Mouse (Mus musculus) ovary, postnatal 36 days (tissue): ENCODE results near the gene Trem3.

ENCODE experiments used
- DNase-seq: peaks from one replicate; pipeline ENCODE4 v3.0.0; 2022; ENCODE audit warnings: low spot score, mixed read lengths

Trem3 gene

DNA sequence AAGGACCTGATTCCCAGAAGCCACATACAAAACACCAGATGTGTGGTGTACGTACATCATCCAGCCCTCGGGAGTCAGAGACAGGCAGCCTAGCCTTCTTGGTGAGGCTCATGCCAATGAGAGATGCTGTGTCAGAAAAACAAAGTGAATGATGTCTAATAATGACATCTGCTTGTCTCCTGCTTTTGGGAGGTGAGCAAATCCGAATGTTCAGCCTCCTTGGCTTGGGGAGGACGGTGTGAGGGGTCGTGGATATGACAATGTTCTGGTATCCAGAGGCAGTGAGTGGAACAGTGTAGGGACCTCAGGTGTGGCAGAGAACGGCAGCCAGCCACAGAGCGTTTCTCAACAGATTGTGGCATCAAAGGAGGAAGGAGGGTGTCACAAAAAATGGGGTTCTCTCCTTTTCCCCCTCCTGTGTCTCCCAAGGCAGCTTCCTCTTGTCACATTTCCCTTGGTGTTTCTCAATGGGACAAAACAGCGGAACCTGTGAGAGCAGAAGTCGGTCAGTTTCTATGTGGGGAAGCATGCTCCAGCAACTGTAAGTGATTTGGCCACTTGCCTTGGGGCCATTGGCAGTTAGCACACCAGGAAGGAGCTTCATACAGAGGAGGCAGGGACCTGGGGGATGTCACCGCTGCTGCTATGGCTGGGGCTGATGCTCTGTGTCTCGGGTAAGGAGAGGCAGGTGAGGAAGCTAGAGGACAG is at the start of gene Trem3:
Trem3 (plus strand) TSS at position 557 of the 708 bp plus-strand sequence.
- DNase-seq, result no peak

- no peak for DNase-seq
These were observed 44.5 kb upstream of the Trem3 start for GRCm38 (mm10) chr17:48203086-48203485.

DNA sequence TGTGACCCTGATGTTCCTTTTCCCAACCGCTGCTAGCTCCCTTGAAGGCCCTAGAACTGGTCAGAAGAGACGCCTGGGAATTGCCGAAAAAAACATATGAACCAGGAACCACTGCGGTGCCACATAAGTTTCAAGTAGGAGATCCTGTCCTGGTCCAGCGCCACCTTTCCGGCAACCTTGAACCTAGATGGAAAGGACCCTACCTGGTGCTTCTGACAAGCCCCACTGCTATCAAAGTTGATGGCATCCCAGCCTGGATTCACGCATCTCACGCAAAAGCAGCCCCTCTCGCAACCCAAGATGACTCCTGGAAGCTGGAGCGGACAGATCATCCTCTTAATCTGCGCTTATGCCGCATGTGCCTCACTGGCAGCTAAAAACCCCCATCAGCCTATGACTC is 35.0 kb upstream of the Trem3 start:
- no peak for DNase-seq

- no peak for DNase-seq
These were observed 34.1 kb upstream of the Trem3 start for GRCm38 (mm10) chr17:48213511-48213910.

GRCm38 (mm10) chr17:48215429-48215828 is 32.1 kb upstream of the Trem3 start:
- DNase-seq, result no peak

DNA sequence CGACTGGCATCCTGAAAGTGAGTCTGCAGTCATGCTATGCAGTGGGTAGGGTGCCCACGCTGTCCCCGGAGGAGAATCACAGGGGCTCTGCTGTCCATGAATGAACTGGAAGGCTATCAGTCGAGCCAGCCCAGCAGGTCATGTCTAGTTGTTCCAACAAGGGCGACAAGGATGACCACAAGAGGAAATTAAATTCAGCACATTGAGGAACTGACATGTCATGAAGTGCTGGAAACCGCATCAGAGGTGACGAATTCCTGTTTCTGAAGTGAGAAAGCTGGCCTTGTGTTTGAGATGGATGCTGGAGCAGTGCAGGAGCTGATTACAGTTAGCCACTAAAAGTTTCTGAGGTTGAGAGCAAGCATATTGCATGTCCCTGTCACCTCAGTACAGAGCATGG is 16.9 kb upstream of the Trem3 start:
- DNase-seq, result no peak

DNA sequence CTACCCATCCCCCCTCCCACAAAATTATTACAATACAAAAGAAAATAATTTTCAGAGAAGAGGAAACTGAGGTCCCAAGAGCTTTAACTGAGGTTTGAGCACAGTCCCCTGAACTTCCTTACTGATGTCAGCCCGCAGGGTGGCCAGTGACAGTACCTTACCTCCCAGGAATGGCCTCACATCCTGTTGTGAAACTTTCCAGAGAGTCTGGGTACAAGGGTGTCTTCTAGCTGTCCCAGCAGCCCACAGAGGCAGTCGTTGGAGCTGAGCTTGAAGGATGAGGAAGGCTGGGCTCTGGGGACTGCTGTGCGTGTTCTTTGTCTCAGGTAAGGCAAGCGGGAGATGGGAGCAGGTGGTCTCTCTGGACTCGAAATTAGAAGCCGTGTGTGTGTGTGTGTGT is 15.1 kb upstream of the Trem3 start, which contains the start of gene Trem1:
Trem1 (plus strand) TSS at position 251 of the 400 bp plus-strand sequence.
- no peak for DNase-seq

DNA sequence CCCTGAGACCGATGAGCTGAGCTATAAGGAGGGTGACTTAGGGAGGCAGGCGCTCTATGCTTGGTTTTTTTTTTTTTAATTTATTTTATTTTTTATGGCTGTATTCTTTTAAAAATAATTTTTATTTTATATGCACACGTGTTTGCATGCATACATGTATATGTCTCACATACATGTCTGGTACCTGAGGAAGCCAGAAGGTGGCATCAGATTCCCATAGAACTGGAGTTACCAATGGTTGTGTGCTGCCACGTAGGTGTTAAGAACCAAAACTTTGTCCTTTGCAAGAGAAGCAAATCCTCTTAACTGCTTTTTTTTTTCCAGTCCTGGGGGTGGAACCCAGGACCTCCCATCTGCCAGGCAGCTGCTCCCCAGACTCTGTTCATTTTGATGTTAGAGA is 13.8 kb upstream of the Trem3 start:
- DNase-seq, result no peak

GRCm38 (mm10) chr17:48234550-48234949 is 13.0 kb upstream of the Trem3 start:
- no peak for DNase-seq

DNA sequence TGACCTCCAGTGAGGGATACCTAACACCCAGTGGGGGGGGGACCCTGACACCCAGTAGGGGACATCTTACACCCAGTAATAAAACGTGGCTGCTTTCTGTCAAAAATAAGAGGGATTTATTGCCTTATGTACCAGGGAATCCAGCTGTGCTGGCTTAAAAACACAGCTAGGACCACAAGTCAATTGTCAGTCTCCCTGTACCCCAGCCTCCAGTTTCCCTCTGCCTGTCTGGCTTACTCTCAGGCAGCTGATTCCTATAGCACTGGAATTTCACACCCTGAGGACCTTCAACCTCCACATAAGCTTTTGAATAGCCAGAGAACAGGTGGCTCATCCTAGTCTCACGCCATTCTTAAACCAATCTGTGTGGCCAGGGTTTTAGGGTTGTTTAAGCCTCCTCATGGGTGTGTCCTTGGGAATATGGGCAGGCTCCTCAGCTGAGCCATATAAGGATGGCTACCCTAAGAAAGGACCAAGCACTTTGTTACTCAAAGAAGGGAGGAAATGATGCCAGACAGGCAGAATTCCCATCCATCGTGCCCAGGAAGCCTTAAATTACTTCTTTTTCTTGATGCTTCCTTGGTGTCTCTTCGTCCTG is 11.7 kb upstream of the Trem3 start:
- no peak for DNase-seq

DNA sequence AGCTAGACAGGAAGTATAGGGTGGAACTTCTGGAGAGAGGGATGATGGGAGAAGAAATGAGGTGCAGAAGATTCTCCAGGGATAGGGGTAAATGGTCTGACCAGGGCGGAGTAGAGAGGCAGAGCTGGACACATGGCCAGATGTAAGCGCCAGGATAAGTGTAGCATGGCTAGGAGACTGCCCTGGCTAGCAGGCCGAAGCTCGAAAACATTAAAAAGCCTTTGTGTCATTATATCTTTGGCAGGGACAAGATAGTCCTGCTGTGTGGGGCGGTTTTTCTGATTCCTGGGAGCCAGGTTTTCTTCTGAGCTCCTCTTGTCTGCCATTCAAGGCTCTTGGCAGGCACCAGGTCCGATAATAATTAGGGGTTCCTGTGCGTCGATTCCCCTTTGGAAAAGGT is 10.0 kb upstream of the Trem3 start:
- DNase-seq, result no peak

- no peak for DNase-seq
These were observed 1.5 kb downstream of the Trem3 start for GRCm38 (mm10) chr17:48249039-48249438.

- DNase-seq, result no peak
These were observed 1.9 kb downstream of the Trem3 start for GRCm38 (mm10) chr17:48249501-48249900.

DNA sequence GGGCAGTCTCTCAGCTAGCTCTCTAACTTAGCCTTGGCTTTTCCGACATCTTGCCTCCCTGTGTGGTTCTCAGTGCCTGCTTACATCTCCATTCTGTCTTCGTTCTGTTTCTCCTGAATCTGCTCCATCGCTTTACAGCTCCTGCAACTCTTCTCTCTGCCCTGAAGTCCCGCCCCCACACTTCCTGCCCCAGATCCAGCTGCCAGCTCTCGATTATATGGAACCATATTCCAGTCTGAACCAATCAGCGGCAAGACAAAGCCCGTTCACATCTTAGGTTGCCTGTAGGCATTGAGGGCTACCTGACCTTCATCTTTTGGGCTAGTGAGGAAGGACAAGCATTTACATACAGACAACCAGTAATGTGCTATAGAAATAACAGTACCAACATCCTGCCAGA is 3.1 kb downstream of the Trem3 start:
- DNase-seq, result no peak

DNA sequence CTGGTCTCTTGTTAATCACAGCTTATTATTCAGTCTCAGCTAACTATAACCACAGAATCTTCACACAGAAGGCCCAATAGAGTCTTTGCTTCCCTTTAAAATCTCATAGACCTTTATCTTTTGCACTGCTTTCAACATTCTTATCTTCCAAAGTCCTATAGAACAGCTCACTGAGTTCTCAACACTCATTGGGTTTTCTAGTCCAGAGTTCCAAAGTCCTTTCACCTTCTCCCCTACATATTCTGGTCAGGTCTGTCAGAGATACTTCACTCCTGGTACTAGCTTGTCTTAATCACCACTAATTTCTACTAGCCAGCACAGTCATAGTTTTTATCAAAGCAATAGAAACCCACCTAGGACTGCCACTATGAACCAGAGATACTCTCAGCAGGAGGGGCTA is 9.0 kb downstream of the Trem3 start:
- DNase-seq, result no peak

GRCm38 (mm10) chr17:48261868-48262267 is 14.3 kb downstream of the Trem3 start:
- no peak for DNase-seq

DNA sequence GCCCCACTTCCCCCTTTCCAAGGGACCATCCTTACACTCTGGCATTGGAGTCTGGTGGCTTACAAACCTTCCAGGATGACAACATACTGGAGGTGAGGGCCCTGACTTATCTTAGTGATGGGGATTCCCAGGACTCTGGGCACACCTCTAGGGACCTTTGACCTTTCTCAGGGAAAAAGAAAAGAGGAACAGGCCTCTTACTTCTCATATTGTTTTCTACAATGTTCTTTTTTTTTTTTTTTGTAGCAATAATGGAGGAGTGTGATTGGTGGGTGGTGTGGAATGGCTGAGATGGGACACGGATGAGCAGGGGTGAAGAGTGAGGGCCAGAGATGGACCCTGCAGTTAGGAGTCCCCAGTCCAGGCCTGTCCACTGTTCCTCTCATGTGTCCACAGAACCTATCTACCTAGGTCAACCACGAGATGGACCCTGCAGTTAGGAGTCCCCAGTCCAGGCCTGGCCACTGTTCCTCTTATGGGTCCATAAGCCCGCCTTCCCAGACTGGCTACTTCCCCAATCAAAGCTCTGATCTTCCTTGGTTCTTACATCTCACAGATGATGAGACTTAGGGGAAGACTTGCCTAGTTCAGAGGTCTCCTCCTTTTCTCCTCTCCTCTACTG is 16.3 kb downstream of the Trem3 start, which contains the start of gene Treml4:
Treml4 (plus strand) TSS at position 555 of the 622 bp plus-strand sequence.
- DNase-seq, result no peak

- DNase-seq, result no peak
These were observed 17.1 kb downstream of the Trem3 start for GRCm38 (mm10) chr17:48264662-48265061.

GRCm38 (mm10) chr17:48266138-48266537 is 18.6 kb downstream of the Trem3 start:
- DNase-seq, result no peak

GRCm38 (mm10) chr17:48266610-48267304 is 19.2 kb downstream of the Trem3 start:
- DNase-seq, result no peak

- DNase-seq, result no peak
These were observed 20.0 kb downstream of the Trem3 start for GRCm38 (mm10) chr17:48267591-48267990.

DNA sequence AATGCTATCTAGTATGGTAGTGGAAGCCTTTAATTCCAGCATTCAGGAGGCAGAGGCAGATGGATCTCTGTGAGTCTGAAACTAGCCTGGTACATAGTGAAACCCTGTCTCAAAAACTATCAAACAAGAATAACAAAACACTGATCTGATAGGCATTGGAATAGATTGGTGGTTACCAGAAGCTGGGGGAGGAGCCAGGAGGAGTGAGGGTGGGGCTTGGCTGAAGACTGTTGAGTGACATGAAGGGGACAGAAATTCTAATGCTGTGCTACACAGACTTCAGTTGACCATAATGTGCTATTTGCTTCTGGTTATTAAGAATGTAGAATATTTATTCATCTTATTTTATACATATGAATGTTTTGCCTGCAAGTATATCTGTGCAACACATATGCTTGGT is 20.7 kb downstream of the Trem3 start:
- DNase-seq, result no peak

- no peak for DNase-seq
These were observed 22.3 kb downstream of the Trem3 start for GRCm38 (mm10) chr17:48269833-48270232.
